Mouse (Mus musculus) forebrain, embryonic 14.5 days (tissue): Measurements from ENCODE around the gene Map2k1. TPM values are rescaled to one million over a fixed set of nuclear protein-coding genes. Genes with fewer than 3 reads are reported as not detected.
"Not testable (repeated sequence)": the region's sequence is repeated elsewhere in the genome, so short reads cannot be mapped to it uniquely, and the experiment has no call there.

Experiments used
- ATAC-seq: fragments of 200-750 bp; cut with Nextera tagmentation; 2 replicates; pipeline ENCODE4 v1.8.0; 2017; ENCODE audit warnings: mild to moderate bottlenecking, moderate library complexity
- DNase-seq: peaks from one replicate; pipeline ENCODE4 v3.0.0-alpha.2; 2015; ENCODE audit warnings: low spot score
- H3K27ac ChIP-seq: fragments of 300-500 bp; sonication (generic); 2 replicates; pipeline ENCODE4 v1.5.1; 2014; ENCODE audit warnings: low read depth, mild to moderate bottlenecking, control low read depth, low read length, moderate library complexity
- H3K27me3 ChIP-seq: fragments of 300-500 bp; sonication (generic); replicated peaks from 2 replicates; pipeline ENCODE4 v1.6.1; 2014; ENCODE audit warnings: low read length, control low read depth, mixed read lengths; ENCODE audit not compliant: control insufficient read depth, insufficient read depth
- H3K36me3 ChIP-seq: fragments of 300-500 bp; sonication (generic); 2 replicates; pipeline ENCODE4 v1.6.1; 2014; ENCODE audit warnings: low read length, control low read depth; ENCODE audit not compliant: control insufficient read depth, insufficient read depth
- H3K4me1 ChIP-seq: fragments of 300-500 bp; sonication (generic); 2 replicates; pipeline ENCODE4 v1.6.1; 2014; ENCODE audit warnings: antibody characterized with exemption, low read length, control low read depth; ENCODE audit not compliant: control insufficient read depth, insufficient read depth
- H3K4me2 ChIP-seq: fragments of 300-500 bp; sonication (generic); 2 replicates; pipeline ENCODE4 v1.6.1; 2014; ENCODE audit warnings: mild to moderate bottlenecking, control low read depth, low read length
- H3K4me3 ChIP-seq: fragments of 300-500 bp; sonication (generic); 2 replicates; pipeline ENCODE4 v1.5.1; 2014; ENCODE audit warnings: low read depth, low read length, control low read depth
- H3K9ac ChIP-seq: fragments of 300-500 bp; sonication (generic); 2 replicates; pipeline ENCODE4 v1.6.1; 2014; ENCODE audit warnings: mild to moderate bottlenecking, low read length, control low read depth, moderate library complexity
- H3K9me3 ChIP-seq: fragments of 300-500 bp; sonication (generic); replicated peaks from 2 replicates; pipeline ENCODE4 v1.6.1; 2016; ENCODE audit warnings: low read length, control low read depth, mixed read lengths; ENCODE audit not compliant: control insufficient read depth
- WGBS: fragments of 180-500 bp; shearing (Covaris S2); extraction: QIAGEN DNeasy Blood & Tissue Kit; methylation state at CpG from one replicate; pipeline ENCODE4 v1.1.7; 2014; 5-methylcytosine and 5-hydroxymethylcytosine counted together
- polyA plus RNA-seq: library from polyadenylated mRNA; unstranded; fragments of >200 nt; fragmentation: Nextera tagmentation; extraction: Ambion mirVana; gene quantifications from 2 replicates; pipeline ENCODE4 v1.2.1, GENCODE M21; 2014

The Map2k1 gene
- 42.2 and 50.7 TPM in 2 replicates for polyA plus RNA-seq

- 0% methylated on average over 83 of the region's 89 CpGs for WGBS
- Histone ChIP-seq H3K9ac (peak within 1 kb of the TSS; percentile 86), H3K27me3 (no peaks in the 10 kb centered on the region), H3K36me3 (no peaks in the 10 kb centered on the region), H3K4me3 (peak within 1 kb of the TSS; percentile 90), H3K9me3 (no peaks in the 10 kb centered on the region), H3K27ac (peak within 1 kb of the TSS; percentile 82), H3K4me1 (peaks cover 4% of the 10 kb centered on the region; the same call in 1 of the 2 replicates), H3K4me2 (peak within 1 kb of the TSS; percentile 85)
- ATAC-seq: peak; percentile 98
- DNase-seq: peak; percentile 99
Observed at GRCm38 (mm10) chr9:64253021-64253904, at the start of gene Map2k1. TSS of gene Map2k1 (minus strand) at chr9:64253631.

- H3K36me3 ChIP-seq: peaks cover 69% of the 10 kb centered on the region
- not testable (repeated sequence) for DNase-seq, H3K27ac ChIP-seq, H3K9me3 ChIP-seq, ATAC-seq, H3K4me2 ChIP-seq, H3K27me3 ChIP-seq, H3K4me1 ChIP-seq, H3K4me3 ChIP-seq, H3K9ac ChIP-seq
- WGBS: 92% methylated on average over 4 of the region's 4 CpGs
Observed at GRCm38 (mm10) chr9:64303086-64303485, 49.7 kb upstream of the Map2k1 start.

- Histone ChIP-seq H3K27me3 (no peaks in the 10 kb centered on the region), H3K9ac (peak overlapping the region; percentile 95), H3K4me1 (peaks cover 4% of the 10 kb centered on the region; the same call in 1 of the 2 replicates), H3K4me2 (peak overlapping the region; percentile 60), H3K36me3 (no peaks in the 10 kb centered on the region), H3K9me3 (no peaks in the 10 kb centered on the region), H3K4me3 (peak overlapping the region; percentile 78), H3K27ac (no peak overlapping the region)
- DNase-seq: no peak
- no peak for ATAC-seq
- 62% methylated on average over 5 of the region's 5 CpGs for WGBS
Observed at GRCm38 (mm10) chr9:64282404-64282987, 29.1 kb upstream of the Map2k1 start.

GRCm38 (mm10) chr9:64281781-64282178 lies 28.3 kb upstream of the Map2k1 start:
- peak overlapping the region; percentile 78 for H3K4me3 ChIP-seq
- peak overlapping the region; percentile 88 for H3K27ac ChIP-seq
- H3K27me3 ChIP-seq: no peaks in the 10 kb centered on the region
- DNase-seq (no peak), ATAC-seq (peak; percentile 91)
- WGBS: under 1% methylated on average over 24 of the region's 24 CpGs
- H3K4me2 ChIP-seq: peak overlapping the region; percentile 60
- no peaks in the 10 kb centered on the region for H3K9me3 ChIP-seq
- peak overlapping the region; percentile 95 for H3K9ac ChIP-seq
- peaks cover 4% of the 10 kb centered on the region; the same call in 1 of the 2 replicates for H3K4me1 ChIP-seq
- no peaks in the 10 kb centered on the region for H3K36me3 ChIP-seq

GRCm38 (mm10) chr9:64281105-64281780 lies 27.8 kb upstream of the Map2k1 start, which contains the start of gene Tipin:
TSS of gene Tipin (plus strand) at chr9:64281581.
- peak; percentile 97 for ATAC-seq
- DNase-seq: peak; percentile 97
- peaks cover 4% of the 10 kb centered on the region; the same call in 1 of the 2 replicates for H3K4me1 ChIP-seq
- peak within 1 kb of the TSS; percentile 88 for H3K27ac ChIP-seq
- no peaks in the 10 kb centered on the region for H3K9me3 ChIP-seq
- no peaks in the 10 kb centered on the region for H3K36me3 ChIP-seq
- 3% methylated on average over 46 of the region's 46 CpGs for WGBS
- peak within 1 kb of the TSS; percentile 95 for H3K9ac ChIP-seq
- H3K4me2 ChIP-seq: peak within 1 kb of the TSS; percentile 60
- peak within 1 kb of the TSS; percentile 78 for H3K4me3 ChIP-seq
- no peaks in the 10 kb centered on the region for H3K27me3 ChIP-seq

- no peak overlapping the region for H3K9ac ChIP-seq
- no peak overlapping the region for H3K4me2 ChIP-seq
- no peaks in the 10 kb centered on the region for H3K9me3 ChIP-seq
- ATAC-seq (no peak), DNase-seq (no peak)
- no peaks in the 10 kb centered on the region for H3K36me3 ChIP-seq
- H3K4me3 ChIP-seq: no peak overlapping the region
- H3K4me1 ChIP-seq: peaks cover 4% of the 10 kb centered on the region; the same call in 1 of the 2 replicates
- no peak overlapping the region for H3K27ac ChIP-seq
- 95% methylated on average over 6 of the region's 6 CpGs for whole genome bisulfite sequencing
- no peaks in the 10 kb centered on the region for H3K27me3 ChIP-seq
Observed at GRCm38 (mm10) chr9:64278665-64279310, 25.4 kb upstream of the Map2k1 start.

- Histone ChIP-seq H3K4me2 (no peak overlapping the region), H3K27me3 (no peaks in the 10 kb centered on the region), H3K9me3 (no peaks in the 10 kb centered on the region), H3K36me3 (no peaks in the 10 kb centered on the region), H3K4me3 (no peak overlapping the region), H3K4me1 (peaks cover 3% of the 10 kb centered on the region; the same call in 1 of the 2 replicates), H3K27ac (no peak overlapping the region), H3K9ac (no peak overlapping the region)
- ATAC-seq (no peak), DNase-seq (peak; percentile 82)
- WGBS: 66% methylated on average over 8 of the region's 8 CpGs
Observed at GRCm38 (mm10) chr9:64277706-64278105, 24.3 kb upstream of the Map2k1 start.

- Histone ChIP-seq H3K9me3 (no peaks in the 10 kb centered on the region), H3K4me2 (no peak overlapping the region), H3K27ac (no peak overlapping the region), H3K27me3 (no peaks in the 10 kb centered on the region), H3K4me1 (no peaks in the 10 kb centered on the region), H3K36me3 (no peaks in the 10 kb centered on the region), H3K4me3 (no peak overlapping the region), H3K9ac (no peak overlapping the region)
- DNase-seq (no peak), ATAC-seq (no peak)
- WGBS: 64% methylated on average over 1 of the region's 1 CpGs
Observed at GRCm38 (mm10) chr9:64274919-64275318, 21.5 kb upstream of the Map2k1 start.
